7 mouse cellular contexts compared by ENCODE assay signal in genomic region chr15:89425711-89426121, GRCm38 (mm10). TPM values are rescaled to one million over a fixed set of nuclear protein-coding genes. Genes with fewer than 3 reads are reported as not detected.
A peak's percentile ranks its signal among the peaks of the same experiment; 100 is the strongest.
DNase-seq lines count a peak whose midpoint lies in the region; ATAC-seq and TF ChIP-seq lines count a peak whose summit lies in the region.

Gene Cpt1b, minus strand, starts transcription at chr15:89425863.

- no peak for TF ChIP-seq CTCF in bone marrow macrophage, adult 2 months (IDR thresholded peaks at IDR 0.05; ENCODE audit: low read depth, low read length)

- 31% methylated on average over 6 of the region's 6 CpGs for WGBS in heart, embryonic 15.5 days
- 20% methylated on average over 6 of the region's 6 CpGs for WGBS in limb, embryonic 12.5 days

- H3K27ac ChIP-seq in bone marrow macrophage, adult 2 months (ENCODE audit: insufficient read depth, low read depth, low read length) = peak within 1 kb of the TSS; percentile 10; the same call in 1 of the 2 replicates
- peak within 1 kb of the TSS; percentile 98 for H3K27ac ChIP-seq in heart, embryonic 15.5 days
- H3K27ac ChIP-seq in limb, embryonic 12.5 days = no peak within 1 kb of the TSS

- H3K9me3 ChIP-seq in heart, embryonic 15.5 days (replicated peaks) = no peaks in the 10 kb centered on the region
- no peaks in the 10 kb centered on the region for H3K9me3 ChIP-seq in limb, embryonic 12.5 days

- peaks cover 23% of the 10 kb centered on the region for H3K4me1 ChIP-seq in bone marrow macrophage, adult 2 months (ENCODE audit: control insufficient read depth, insufficient read depth, low read length)
- peaks cover 53% of the 10 kb centered on the region for H3K4me1 ChIP-seq in heart, embryonic 15.5 days (replicated peaks)
- H3K4me1 ChIP-seq in limb, embryonic 12.5 days (replicated peaks) = peaks cover 24% of the 10 kb centered on the region

- no peak within 1 kb of the TSS for H3K4me3 ChIP-seq in bone marrow macrophage, adult 2 months (ENCODE audit: insufficient read depth, low read length)
- peak within 1 kb of the TSS; percentile 59 for H3K4me3 ChIP-seq in heart, embryonic 15.5 days
- H3K4me3 ChIP-seq in limb, embryonic 12.5 days (replicated peaks) = no peak within 1 kb of the TSS

- no peak for TF ChIP-seq POLR2A in bone marrow macrophage, adult 2 months (IDR thresholded peaks at IDR 0.05; ENCODE audit: borderline replicate concordance, low read depth, low read length)

- H3K36me3 ChIP-seq in heart, embryonic 15.5 days = peaks cover 30% of the 10 kb centered on the region; the same call in 1 of the 2 replicates
- peaks cover 25% of the 10 kb centered on the region for H3K36me3 ChIP-seq in limb, embryonic 12.5 days

- intact Hi-C loops in left cerebral cortex, postnatal 10 days (cut with DNase I) = no loop called here

- DNase-seq in adrenal gland, adult 18-20 months (ENCODE audit: low spot score in 2 of 2) = no peak
- DNase-seq in right cerebral cortex, postnatal 25 days = no peak
- no peak for DNase-seq in left cerebral cortex, postnatal 10 days (ENCODE audit: extremely low spot score in 1 of 2, low spot score in 2 of 2)

- peak within 1 kb of the TSS; percentile 76 for H3K9ac ChIP-seq in heart, embryonic 15.5 days
- peak within 1 kb of the TSS; percentile 34; the same call in 1 of the 2 replicates for H3K9ac ChIP-seq in limb, embryonic 12.5 days (replicated peaks)

- H3K27me3 ChIP-seq in heart, embryonic 15.5 days = no peaks in the 10 kb centered on the region
- H3K27me3 ChIP-seq in limb, embryonic 12.5 days = no peaks in the 10 kb centered on the region

- peak within 1 kb of the TSS; percentile 66 for H3K4me2 ChIP-seq in heart, embryonic 15.5 days
- peak within 1 kb of the TSS; percentile 45 for H3K4me2 ChIP-seq in limb, embryonic 12.5 days

- ATAC-seq in heart, embryonic 15.5 days (replicated peaks; ENCODE audit: insufficient number of reproducible peaks, insufficient read depth, low FRiP score, low read depth) = peak; percentile 81
- ATAC-seq in limb, embryonic 12.5 days (ENCODE audit: insufficient number of reproducible peaks, insufficient read depth, low FRiP score, low TSS enrichment, low read depth) = no peak
- ATAC-seq in erythroid progenitor cell, adult 5-6 weeks (replicated peaks; ENCODE audit: low FRiP score, poor library complexity, severe bottlenecking) = no peak

RNA-seq across cellular contexts. Expression of gene Cpt1b, which starts in this region (rescaled TPM):
- total RNA-seq in adrenal gland, adult 18-20 months (2021) = 100 to 1,000 TPM; 115 to 251 TPM
- polyA plus RNA-seq in bone marrow macrophage, adult 2 months (2012; ENCODE audit: insufficient read depth, insufficient read length, missing spikeins) = 2.0 TPM in 1 of 2 replicates, not detected in the other
- 169 and 195 TPM in 2 replicates for polyA plus RNA-seq in heart, embryonic 15.5 days (2015; fragmentation: Nextera tagmentation; extraction: Ambion mirVana)
- polyA plus RNA-seq in limb, embryonic 12.5 days (2016; fragmentation: Nextera tagmentation; extraction: Ambion mirVana) = 0.25 and 0.74 TPM in 2 replicates
- total RNA-seq in left cerebral cortex, postnatal 10 days (2021) = 1 to 10 TPM; 2.4 to 2.5 TPM
- total RNA-seq in erythroid progenitor cell, adult 5-6 weeks (2015; ENCODE audit: low replicate concordance) = 6.1 TPM in 1 of 2 replicates, not detected in the other
- total RNA-seq in erythroid progenitor cell, adult 5-6 weeks (2017; ENCODE audit: low replicate concordance) = 3.1 TPM in 1 of 2 replicates, not detected in the other

Comparison
In these comparisons a context has a peak if more than half of its experiments do, and no peak if none do; other contexts are left out.
1. RNA of gene Cpt1b (total RNA-seq): 115 to 251 TPM in adrenal gland, adult 18-20 months; 2.4 to 2.5 TPM in left cerebral cortex, postnatal 10 days and 3.1 to 6.1 TPM in erythroid progenitor cell, adult 5-6 weeks; every median in the first group is over 10 times any median in the second.
2. RNA of gene Cpt1b (polyA plus RNA-seq): 169 to 195 TPM in heart, embryonic 15.5 days; 2.0 TPM in bone marrow macrophage, adult 2 months and 0.25 to 0.74 TPM in limb, embryonic 12.5 days; every median in the first group is over 10 times any median in the second.